Mouse (Mus musculus) thymus, postnatal 0 days (tissue): ENCODE data around the gene Fam120a. TPM values are rescaled to one million over a fixed set of nuclear protein-coding genes. Genes with fewer than 3 reads are reported as not detected.

Experiments used
- DNase-seq: peaks from one replicate; pipeline ENCODE4 v3.0.0-alpha.2; 2015; ENCODE audit warnings: low spot score
- polyA plus RNA-seq: library from polyadenylated mRNA; unstranded; fragments of >200 nt; fragmentation: Nextera tagmentation; extraction: Ambion mirVana; gene quantifications from 2 replicates; pipeline ENCODE4 v1.2.1, GENCODE M21; 2015

Fam120a gene
- polyA plus RNA-seq = 26.2 and 28.3 TPM in 2 replicates

DNA sequence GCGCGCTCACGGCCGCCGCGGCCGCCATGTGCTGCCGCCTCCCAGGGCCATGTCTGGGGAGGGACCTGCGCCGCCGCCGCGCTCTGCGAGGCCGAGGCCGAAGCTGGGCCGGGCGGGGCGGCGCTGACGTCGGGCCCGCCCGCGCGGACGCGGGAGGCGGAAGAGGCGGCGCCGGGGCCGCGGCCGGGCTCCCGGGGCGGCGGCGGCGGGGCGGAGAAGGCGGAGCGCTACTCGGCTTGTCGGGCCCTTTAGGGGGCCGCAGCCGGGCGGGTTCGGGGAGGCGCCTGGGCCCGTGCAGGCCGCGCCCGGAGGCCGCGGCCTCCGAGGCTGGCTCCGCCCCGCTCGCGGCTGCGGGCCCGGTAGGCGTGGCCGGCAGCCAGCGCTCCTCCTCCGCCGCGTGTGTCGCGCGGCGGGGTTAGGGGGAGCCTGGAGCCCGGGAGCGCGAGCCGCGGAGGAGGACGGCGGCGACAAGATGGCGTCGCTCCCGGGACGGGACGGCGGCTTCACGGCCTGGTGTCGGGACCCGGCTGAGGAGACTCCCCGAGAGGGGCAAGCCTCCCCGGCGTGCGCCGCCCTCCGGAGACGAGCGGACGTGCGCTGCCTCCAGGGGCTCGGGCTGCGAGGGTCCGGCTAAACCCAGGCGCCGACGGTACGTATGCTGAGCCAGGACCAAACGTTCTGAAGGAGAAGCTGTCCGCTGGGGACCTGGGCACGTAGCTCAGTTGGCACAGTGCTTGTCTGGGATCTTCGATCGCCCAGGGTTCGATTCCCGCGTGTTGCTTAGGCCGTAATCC lies at the start of gene Fam120a:
TSS of gene Fam120a (minus strand) at position 62 of the 794 bp plus-strand sequence.
- peak; percentile 86 for DNase-seq

DNA sequence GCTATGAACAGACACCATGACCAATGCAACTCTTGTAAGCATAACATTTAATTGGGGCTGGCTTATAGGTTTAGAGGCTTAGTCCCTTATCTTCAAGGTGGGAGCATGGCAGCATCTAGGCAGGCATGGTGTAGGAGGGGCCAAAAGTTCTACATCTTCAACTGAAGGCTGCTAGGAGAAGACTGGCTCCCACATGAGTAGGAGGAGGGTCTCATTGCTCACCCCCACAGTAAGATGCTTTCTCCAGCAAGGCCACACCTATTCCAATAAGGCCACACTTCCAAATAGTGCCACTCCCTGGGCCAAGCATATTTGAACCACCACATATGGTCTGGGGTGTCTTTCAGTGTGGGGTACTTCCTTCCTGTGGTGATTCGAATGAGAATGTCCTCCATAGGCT lies 49.6 kb upstream of the Fam120a start:
- no peak for DNase-seq

GRCm38 (mm10) chr13:49016311-49016761 lies 48.5 kb upstream of the Fam120a start:
- no peak for DNase-seq

DNA sequence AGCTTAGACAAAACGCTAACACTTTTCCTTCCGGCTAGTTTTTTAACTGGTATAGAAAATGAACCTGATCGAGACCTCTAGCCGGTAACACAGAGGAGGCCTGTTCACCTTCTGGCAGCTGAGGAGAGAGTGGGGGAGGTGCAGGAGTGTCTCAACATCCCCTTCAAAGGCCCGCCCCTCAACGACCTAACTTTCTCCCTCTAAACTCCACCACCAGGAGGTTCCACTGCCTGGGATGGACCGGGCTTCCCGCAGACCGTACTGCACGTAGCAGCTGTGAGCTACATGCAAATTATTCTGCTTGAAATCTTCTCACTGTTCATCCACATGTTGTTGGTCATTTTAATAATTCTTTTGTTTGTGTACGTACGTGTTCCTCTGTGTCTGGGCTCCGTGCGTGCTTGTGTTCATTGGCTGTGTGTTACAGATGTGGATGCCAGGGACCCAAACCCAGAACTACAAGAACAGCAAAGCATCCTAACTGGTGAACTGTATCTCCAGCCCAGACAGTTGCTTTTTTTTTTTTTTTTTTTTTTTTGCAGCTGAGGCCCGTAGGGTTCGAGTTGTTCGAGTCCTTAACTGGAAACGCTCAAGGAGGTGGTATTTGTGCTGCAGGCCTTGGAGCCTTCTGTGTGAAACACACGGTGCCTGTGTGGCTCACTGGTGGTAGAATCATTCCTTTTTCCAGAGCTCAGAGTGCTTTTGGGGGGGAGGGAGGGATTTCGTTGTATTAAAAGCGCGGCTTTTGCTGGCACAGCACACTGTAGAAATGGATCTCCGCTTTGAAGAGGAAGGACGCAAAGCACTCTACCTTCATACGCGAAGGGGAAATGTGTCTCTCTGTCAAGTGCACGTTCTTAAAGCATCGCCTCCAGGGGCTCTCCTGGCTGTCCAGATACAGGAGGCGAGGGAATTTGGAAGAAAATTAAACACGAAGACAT lies 47.8 kb upstream of the Fam120a start:
- peak; percentile 69 for DNase-seq

GRCm38 (mm10) chr13:49013206-49013794 lies 45.5 kb upstream of the Fam120a start:
- DNase-seq = no peak

DNA sequence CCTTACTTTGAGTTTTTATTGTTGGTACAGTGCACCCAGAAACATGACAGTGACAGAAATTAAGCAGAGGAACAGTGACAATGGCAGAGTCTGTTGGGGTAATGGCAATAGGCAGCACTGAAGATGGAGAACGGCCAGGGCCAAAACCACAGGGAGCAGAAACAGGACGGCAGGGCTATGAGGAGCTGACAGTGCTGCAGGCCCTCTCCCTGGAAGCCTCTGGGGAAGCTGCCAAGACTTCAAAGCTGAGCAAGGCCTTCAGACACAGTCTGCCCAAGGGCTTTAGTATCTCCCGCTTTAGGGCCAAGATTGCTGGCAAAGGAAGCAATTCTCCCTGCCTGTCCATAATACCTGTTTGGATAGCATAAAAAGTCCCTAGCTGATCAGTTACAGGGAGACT lies 33.9 kb upstream of the Fam120a start:
- DNase-seq = no peak

DNA sequence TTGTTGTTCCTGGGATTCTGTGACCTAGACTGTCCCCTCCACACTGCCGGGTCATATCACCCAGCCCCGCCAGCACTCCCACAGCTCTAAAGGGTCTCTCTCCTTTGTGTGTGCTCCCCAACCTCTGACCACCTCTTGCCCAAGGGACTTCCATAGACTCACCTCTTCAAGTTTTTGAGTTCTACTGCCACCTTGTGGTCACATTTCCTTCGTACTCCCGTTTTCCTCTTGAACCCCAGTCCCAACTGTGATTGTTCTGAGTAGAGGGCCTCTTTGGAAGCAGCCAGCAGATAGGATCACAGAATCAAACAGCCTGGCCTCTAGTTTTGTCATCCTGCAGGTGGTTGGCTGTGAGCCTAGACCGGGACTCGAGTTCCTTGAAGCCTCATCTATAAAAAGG lies 30.8 kb upstream of the Fam120a start:
- DNase-seq = peak; percentile 80

GRCm38 (mm10) chr13:48996731-48997130 lies 28.9 kb upstream of the Fam120a start:
- DNase-seq = no peak

GRCm38 (mm10) chr13:48994903-48995302 lies 27.1 kb upstream of the Fam120a start:
- peak; percentile 84 for DNase-seq

DNA sequence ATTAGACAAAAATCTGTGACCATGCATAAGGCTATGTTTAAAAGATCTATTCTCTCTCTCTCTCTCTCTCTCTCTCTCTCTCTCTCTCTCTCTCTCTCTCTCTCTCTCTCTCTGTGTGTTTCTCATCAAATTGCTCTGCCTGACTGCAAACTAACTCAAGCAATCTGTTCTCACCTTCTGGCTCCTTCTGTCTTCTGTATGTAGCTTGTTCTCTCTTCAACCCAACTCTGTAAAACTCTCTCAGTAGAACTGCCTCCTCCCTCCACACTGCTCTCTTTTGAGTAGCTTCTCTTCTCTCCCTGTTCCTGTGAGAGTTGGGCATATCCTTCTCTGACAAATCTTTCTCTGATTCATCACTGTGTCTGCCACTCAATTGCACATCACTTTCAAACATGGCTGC lies 25.1 kb upstream of the Fam120a start:
- no peak for DNase-seq

DNA sequence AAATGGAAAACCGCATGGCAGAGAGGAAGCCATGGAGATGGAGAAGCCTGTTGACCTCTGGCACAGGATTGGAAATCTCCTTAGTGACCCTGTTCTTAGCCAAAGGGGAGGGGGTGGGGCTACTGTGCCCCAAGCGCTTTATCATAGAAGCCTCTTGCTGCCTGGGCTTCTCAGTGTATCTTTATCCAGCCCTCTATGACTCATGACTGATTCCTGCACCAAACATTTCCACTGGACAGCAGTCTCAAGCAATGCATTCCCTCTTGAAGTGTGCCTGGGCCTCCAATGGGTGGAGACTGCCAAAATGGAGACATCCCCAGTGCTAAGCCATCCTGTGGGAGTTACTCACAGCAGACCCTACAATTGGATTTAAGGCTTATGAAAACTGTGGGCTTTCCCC lies 22.3 kb upstream of the Fam120a start:
- DNase-seq = no peak

DNA sequence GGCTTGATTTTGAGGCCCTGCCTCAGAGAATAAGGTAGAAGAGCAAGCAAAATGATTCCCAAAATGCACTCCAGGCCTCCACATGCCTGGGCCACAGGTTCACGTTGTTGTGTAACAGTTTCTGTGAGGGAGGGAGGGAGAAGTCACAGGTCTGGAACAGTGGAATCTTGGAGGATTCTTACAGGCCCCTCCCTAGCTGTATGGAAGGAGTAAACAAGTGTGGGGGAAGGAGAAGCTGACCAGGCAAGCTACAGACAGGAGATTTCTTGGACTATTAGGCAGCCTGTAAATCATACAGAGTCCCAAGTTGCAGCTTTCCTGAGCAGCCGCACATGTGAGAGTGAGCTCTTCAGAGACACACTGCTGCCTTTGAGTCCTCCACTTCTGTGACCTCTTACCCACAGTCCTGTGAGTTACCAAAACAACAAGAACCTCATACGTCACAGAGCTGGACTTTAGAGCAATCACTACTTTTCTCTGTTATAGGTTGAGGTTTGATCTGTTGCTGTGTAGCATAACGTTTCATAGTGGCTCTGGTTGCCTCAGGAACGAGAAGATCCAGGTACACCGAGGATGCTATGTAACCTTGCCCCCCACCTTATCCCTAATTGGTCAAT lies 14.8 kb upstream of the Fam120a start:
- DNase-seq = no peak

GRCm38 (mm10) chr13:48979069-48979468 lies 11.3 kb upstream of the Fam120a start:
- DNase-seq = peak; percentile 33

GRCm38 (mm10) chr13:48977858-48978257 lies 10.0 kb upstream of the Fam120a start:
- DNase-seq = peak; percentile 55

DNA sequence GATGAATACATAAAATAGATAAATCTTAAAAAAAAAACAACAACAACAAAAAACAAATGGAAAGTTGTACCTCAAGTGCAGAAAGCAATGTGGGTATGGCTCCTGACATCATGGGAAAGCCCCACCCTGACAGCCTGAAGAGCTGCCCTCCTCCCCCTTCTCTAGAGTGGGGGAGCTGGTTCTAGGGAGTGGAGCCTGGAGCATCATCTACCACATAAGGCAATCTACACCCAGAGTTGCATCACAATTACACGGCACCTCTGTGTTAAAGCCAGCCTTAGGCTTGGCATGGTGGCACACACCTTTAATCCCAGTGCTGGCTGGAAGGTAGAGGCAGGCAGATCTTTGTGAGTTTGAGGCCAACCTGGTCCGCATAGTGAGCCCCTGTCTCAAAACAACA lies 6.9 kb upstream of the Fam120a start:
- no peak for DNase-seq

DNA sequence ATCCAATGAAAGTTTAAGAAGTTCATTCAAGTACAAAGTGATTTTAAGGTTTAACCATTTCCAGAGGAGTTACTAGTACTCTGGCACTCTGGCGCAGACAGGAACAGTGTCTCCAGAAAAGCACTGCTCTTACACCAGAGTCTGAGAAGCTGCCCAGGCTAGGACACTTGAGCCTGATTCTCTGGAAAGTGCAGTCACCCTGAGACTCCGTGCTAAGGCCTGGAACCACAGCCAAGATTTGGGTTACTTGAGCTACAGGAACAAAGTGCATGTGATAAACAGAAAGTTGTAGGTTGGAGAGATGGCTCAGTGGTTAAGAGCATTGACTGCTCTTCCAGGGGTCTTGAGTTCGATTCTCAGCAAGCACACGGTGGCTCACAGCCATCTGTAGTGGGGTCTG lies 6.4 kb upstream of the Fam120a start:
- no peak for DNase-seq

DNA sequence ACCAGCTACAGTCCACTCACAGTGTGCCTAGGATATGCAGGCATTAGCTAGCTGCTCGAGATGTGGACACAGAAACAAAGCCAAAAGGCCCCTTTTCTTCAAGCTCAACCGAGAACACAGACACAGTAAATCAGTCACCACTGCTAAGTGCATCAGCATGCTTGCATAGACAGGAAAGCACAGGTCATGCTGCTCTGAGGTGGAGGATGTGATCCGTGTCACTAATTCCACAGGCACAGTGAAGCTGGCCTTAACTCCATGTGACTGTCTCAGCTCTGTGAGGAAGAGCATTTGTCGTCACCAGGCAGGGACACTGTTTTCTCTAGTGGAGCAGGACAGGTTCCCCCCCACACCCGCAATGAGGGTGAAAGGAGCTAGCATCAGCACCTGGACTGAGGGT lies 5.4 kb upstream of the Fam120a start:
- DNase-seq = no peak

GRCm38 (mm10) chr13:48971033-48971432 lies 3.2 kb upstream of the Fam120a start:
- DNase-seq = no peak

DNA sequence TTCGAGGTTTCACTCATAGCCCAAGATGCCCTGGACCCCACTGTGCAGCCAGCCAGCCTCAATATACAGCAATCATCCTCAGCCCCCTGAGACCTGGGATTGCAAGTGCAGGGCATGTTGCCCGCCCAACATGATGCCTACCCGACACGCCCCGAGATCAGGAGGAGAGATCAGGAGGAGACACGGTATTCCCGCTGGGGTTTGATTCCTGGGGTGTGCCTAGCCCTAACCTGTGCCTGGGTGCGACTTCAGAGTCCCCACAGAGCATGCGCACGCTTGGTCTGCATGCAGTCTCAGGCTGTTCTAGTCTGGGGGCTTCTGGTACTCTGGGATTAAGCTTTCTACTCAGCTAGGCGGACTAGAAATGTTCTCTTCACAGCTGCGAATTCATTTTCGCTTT lies 2.7 kb upstream of the Fam120a start:
- no peak for DNase-seq

DNA sequence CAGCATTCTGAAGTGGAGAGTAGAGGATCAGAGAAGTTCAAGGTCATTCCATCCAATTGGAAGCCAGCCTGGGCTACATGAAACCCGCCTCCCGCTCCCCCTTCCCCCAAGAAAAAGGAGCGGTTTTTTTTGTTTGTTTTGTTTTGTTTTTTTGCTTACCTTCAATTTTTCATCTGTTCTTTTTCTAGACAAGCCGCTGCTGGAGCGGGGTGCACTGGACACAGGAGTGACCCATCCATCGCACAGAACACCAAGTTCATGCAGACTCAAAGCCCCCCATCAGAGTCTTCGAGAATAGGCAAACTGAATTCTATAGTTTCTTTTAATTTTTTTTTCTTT lies 902 bp upstream of the Fam120a start:
- DNase-seq = no peak
